ENCODE assay signal across 21 mouse cellular contexts in the genomic region with DNA sequence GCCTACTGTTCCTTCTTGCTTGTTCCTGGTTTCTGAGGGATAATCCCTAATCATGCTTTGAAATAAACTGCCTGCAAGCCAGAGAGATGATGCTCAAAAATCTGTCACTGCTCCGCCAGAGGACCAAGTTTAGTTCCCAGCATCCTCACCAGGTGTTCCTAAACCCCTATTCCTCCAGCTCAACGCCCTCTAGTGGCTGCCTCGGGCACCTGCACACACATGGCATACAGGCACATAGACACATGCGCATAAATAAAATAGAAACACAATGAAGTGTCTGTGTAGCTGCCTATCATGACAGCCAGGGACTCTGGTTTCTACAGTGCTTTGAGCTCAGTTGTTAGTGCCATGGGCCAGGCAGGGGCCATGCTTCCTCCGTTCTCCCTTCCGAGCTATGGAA. TPM values are rescaled to one million over a fixed set of nuclear protein-coding genes. Genes with fewer than 3 reads are reported as not detected.
DNase-seq lines count a peak whose midpoint lies in the region; ATAC-seq and TF ChIP-seq lines count a peak whose summit lies in the region.
"Had no signal": no experiment of that assay in that cellular context is flagged by ENCODE, and none has a peak within 500 bp of the region (broad histone marks: within the 10 kb centered on the region; RNA-seq: fewer than 3 reads in every experiment).

No protein-coding gene starts in this region.

- no peak overlapping the region for H3K27ac ChIP-seq in left cerebral cortex, adult 2 months
- no peak overlapping the region for H3K27ac ChIP-seq in ES-Bruce4 (ENCODE audit: insufficient read depth, low read length)
- peak overlapping the region; percentile 95 for H3K27ac ChIP-seq in limb, embryonic 12.5 days
- H3K27ac ChIP-seq in forebrain, embryonic 16.5 days (ENCODE audit: low read length): no peak overlapping the region
- H3K27ac ChIP-seq: kidney, embryonic 15.5 days; lung, embryonic 15.5 days; neural tube, embryonic 12.5 days had no signal

- ATAC-seq in limb, embryonic 12.5 days (ENCODE audit: insufficient number of reproducible peaks, insufficient read depth, low FRiP score, low TSS enrichment, low read depth): no peak
- ATAC-seq in forebrain, embryonic 16.5 days: no peak
- ATAC-seq: midbrain, embryonic 16.5 days had no signal

- TF ChIP-seq EP300 in ES-Bruce4 (IDR thresholded peaks at IDR 0.05; ENCODE audit: insufficient read depth, low read depth, low read length): no peak

- peak; percentile 26 for TF ChIP-seq CTCF in left cerebral cortex, adult 2 months (IDR thresholded peaks at IDR 0.05)
- TF ChIP-seq CTCF in ES-Bruce4 (IDR thresholded peaks at IDR 0.05; ENCODE audit: low read depth, low read length): peak; percentile 65

- intact Hi-C loops in left cerebral cortex, adult 2 months (cut with DNase I): no loop called here
- intact Hi-C loops in left cerebral cortex, postnatal 10 days (cut with DNase I): no loop called here

- H3K36me3 ChIP-seq in ES-Bruce4 (ENCODE audit: control insufficient read depth, insufficient read depth, low read length, poor library complexity, severe bottlenecking): no peaks in the 10 kb centered on the region
- H3K36me3 ChIP-seq in limb, embryonic 12.5 days: peaks cover 35% of the 10 kb centered on the region
- H3K36me3 ChIP-seq in forebrain, embryonic 16.5 days (ENCODE audit: control insufficient read depth, insufficient read depth): no peaks in the 10 kb centered on the region
- H3K36me3 ChIP-seq: heart, embryonic 12.5 days; kidney, embryonic 15.5 days; lung, embryonic 15.5 days; neural tube, embryonic 12.5 days had no signal

- TF ChIP-seq POLR2A in ES-Bruce4 (IDR thresholded peaks at IDR 0.05; ENCODE audit: insufficient read depth, low read length): no peak

- no peaks in the 10 kb centered on the region for H3K9me3 ChIP-seq in ES-Bruce4 (replicated peaks; ENCODE audit: control insufficient read depth, insufficient read depth, low read length, poor library complexity, severe bottlenecking)
- H3K9me3 ChIP-seq in limb, embryonic 12.5 days: no peaks in the 10 kb centered on the region
- no peaks in the 10 kb centered on the region for H3K9me3 ChIP-seq in forebrain, embryonic 16.5 days (ENCODE audit: control insufficient read depth, low read length)
- H3K9me3 ChIP-seq: kidney, embryonic 15.5 days; lung, embryonic 15.5 days; neural tube, embryonic 12.5 days had no signal

- no peaks in the 10 kb centered on the region for H3K27me3 ChIP-seq in ES-Bruce4 (ENCODE audit: control insufficient read depth, insufficient read depth, low read length, poor library complexity, severe bottlenecking)
- peaks cover 18% of the 10 kb centered on the region for H3K27me3 ChIP-seq in limb, embryonic 12.5 days
- peaks cover 26% of the 10 kb centered on the region for H3K27me3 ChIP-seq in forebrain, embryonic 16.5 days (replicated peaks; ENCODE audit: control insufficient read depth, insufficient read depth, low read length)

- peaks cover 3% of the 10 kb centered on the region for H3K4me1 ChIP-seq in ES-Bruce4 (ENCODE audit: control insufficient read depth, insufficient read depth, low read length)
- peaks cover 63% of the 10 kb centered on the region for H3K4me1 ChIP-seq in limb, embryonic 12.5 days (replicated peaks)
- peaks cover 9% of the 10 kb centered on the region for H3K4me1 ChIP-seq in forebrain, embryonic 16.5 days (replicated peaks; ENCODE audit: control insufficient read depth, insufficient read depth, low read length)
- H3K4me1 ChIP-seq: lung, embryonic 15.5 days had no signal

- H3K4me2 ChIP-seq in limb, embryonic 12.5 days: peak overlapping the region; percentile 45; the same call in 1 of the 2 replicates
- H3K4me2 ChIP-seq in forebrain, embryonic 16.5 days (ENCODE audit: low read length): no peak overlapping the region
- H3K4me2 ChIP-seq: heart, embryonic 12.5 days; kidney, embryonic 15.5 days; lung, embryonic 15.5 days had no signal

- WGBS in limb, embryonic 12.5 days: 80% methylated on average over 6 of the region's 6 CpGs
- WGBS in forebrain, embryonic 16.5 days: 76% methylated on average over 6 of the region's 6 CpGs

- H3K9ac ChIP-seq in ES-Bruce4 (ENCODE audit: low read depth, poor library complexity, severe bottlenecking): no peak overlapping the region
- no peak overlapping the region for H3K9ac ChIP-seq in limb, embryonic 12.5 days (replicated peaks)
- H3K9ac ChIP-seq in forebrain, embryonic 16.5 days (replicated peaks; ENCODE audit: low read depth, low read length): no peak overlapping the region
- H3K9ac ChIP-seq: heart, embryonic 12.5 days; kidney, embryonic 15.5 days; lung, embryonic 15.5 days; neural tube, embryonic 12.5 days had no signal

- H3K4me3 ChIP-seq in left cerebral cortex, adult 2 months: no peak overlapping the region
- no peak overlapping the region for H3K4me3 ChIP-seq in ES-Bruce4 (ENCODE audit: low read depth, low read length)
- no peak overlapping the region for H3K4me3 ChIP-seq in limb, embryonic 12.5 days (replicated peaks)
- H3K4me3 ChIP-seq in forebrain, embryonic 16.5 days (replicated peaks; ENCODE audit: low read length): no peak overlapping the region
- H3K4me3 ChIP-seq: erythroblast, embryonic 14.5 days; heart, embryonic 12.5 days; kidney, embryonic 15.5 days; lung, embryonic 15.5 days; neural tube, embryonic 12.5 days had no signal

- DNase-seq in left cerebral cortex, adult 2 months (ENCODE audit: extremely low spot score in 1 of 2, low spot score in 2 of 2): no peak
- DNase-seq in left cerebral cortex, postnatal 10 days (ENCODE audit: extremely low spot score in 1 of 2, low spot score in 2 of 2): no peak
- peak; percentile 86 for DNase-seq in ZHBTc4 (ENCODE audit: low read depth, low spot score)
- no peak for DNase-seq in heart, adult 18-20 months
- DNase-seq: cerebellum, adult 2 months; gastrocnemius, postnatal 14 days; heart, postnatal 36 days; layer of hippocampus, adult 9-11 months; thymus, postnatal 14 days had no signal

RNA-seq across cellular contexts. Expression of gene Cxcl14, which starts 6.4 kb away (rescaled TPM):
- total RNA-seq in left cerebral cortex, adult 2 months (2021): 100 to 1,000 TPM; 135 to 143 TPM
- 100 to 1,000 TPM in 1 of 2 experiments, 10 to 100 TPM in 1; 99.1 to 109 TPM for total RNA-seq in left cerebral cortex, postnatal 10 days (2021)
- polyA plus RNA-seq in ES-Bruce4 (2011; ENCODE audit: insufficient read depth, insufficient read length, low read depth, missing spikeins): 2.3 and 3.3 TPM in 2 replicates
- polyA plus RNA-seq in limb, embryonic 12.5 days (2016; fragmentation: Nextera tagmentation; extraction: Ambion mirVana): 342 and 397 TPM in 2 replicates
- polyA plus RNA-seq in forebrain, embryonic 16.5 days (2015; fragmentation: Nextera tagmentation; extraction: Ambion mirVana): 12.8 and 20.9 TPM in 2 replicates
- 1 to 10 TPM; 7.0 to 7.9 TPM for total RNA-seq in heart, adult 18-20 months (2021)
- polyA plus RNA-seq: erythroblast, embryonic 14.5 days had no signal

RNA-seq across cellular contexts. Expression of gene Neurog1, which starts 38.0 kb away (rescaled TPM):
- total RNA-seq in left cerebral cortex, adult 2 months (2021): not detected
- not detected for total RNA-seq in left cerebral cortex, postnatal 10 days (2021)
- 0.36 TPM in 1 of 2 replicates, not detected in the other for polyA plus RNA-seq in ES-Bruce4 (2011; ENCODE audit: insufficient read depth, insufficient read length, low read depth, missing spikeins)
- polyA plus RNA-seq in limb, embryonic 12.5 days (2016; fragmentation: Nextera tagmentation; extraction: Ambion mirVana): not detected in 2 replicates
- polyA plus RNA-seq in forebrain, embryonic 16.5 days (2015; fragmentation: Nextera tagmentation; extraction: Ambion mirVana): 2.3 and 2.6 TPM in 2 replicates
- total RNA-seq in heart, adult 18-20 months (2021): not detected
- total RNA-seq: adrenal gland, adult 18-20 months; gastrocnemius, postnatal 14 days; heart, postnatal 36 days; megakaryocyte, adult 5-6 weeks had no signal
- polyA plus RNA-seq: cerebellum, adult 2 months; erythroblast, embryonic 14.5 days; heart, embryonic 12.5 days; kidney, embryonic 15.5 days; lung, embryonic 15.5 days; stomach, embryonic 14.5 days had no signal

Comparison
In these comparisons a context has a peak if more than half of its experiments do, and no peak if none do; other contexts are left out.
1. RNA of gene Cxcl14, which starts 6.4 kb away (total RNA-seq): 135 to 143 TPM in left cerebral cortex, adult 2 months and 99.1 to 109 TPM in left cerebral cortex, postnatal 10 days; 7.0 to 7.9 TPM in heart, adult 18-20 months; every median in the first group is over 10 times any median in the second.